Mouse (Mus musculus): Measurements from ENCODE around the gene Ppy. TPM values are rescaled to one million over a fixed set of nuclear protein-coding genes. Genes with fewer than 3 reads are reported as not detected.

The Ppy gene
- total RNA-seq, 2 experiments from 2014 or later = not detected

GRCm38 (mm10) chr11:102095676-102096075, 5.4 kb downstream of the Ppy start:
- intact Hi-C loops (cut with DNase I) = no loop called here
- no peak for DNase-seq (ENCODE audit: low spot score in 2 of 2)

- intact Hi-C loops (cut with DNase I) = loop anchor here (1.0 to 2.0 kb wide), 2 partner anchors 28 to 62 kb away; no protein-coding TSS in a partner anchor
- DNase-seq (ENCODE audit: low spot score in 2 of 2) = peak; percentile 72 to 82
These were observed 11.9 kb downstream of the Ppy start for GRCm38 (mm10) chr11:102089088-102089808.

- intact Hi-C loops (cut with DNase I) = loop anchor here (1.0 to 2.0 kb wide), 2 partner anchors 61 to 104 kb away; partner anchors contain the start of gene Cfap97d1
- DNase-seq (ENCODE audit: low spot score in 2 of 2) = peak; percentile 79 to 90
These were observed 12.9 kb downstream of the Ppy start, which contains the start of gene Mpp2 for GRCm38 (mm10) chr11:102087931-102088898. Gene Mpp2 (minus strand): TSS chr11:102088515.

- intact Hi-C loops (cut with DNase I) = no loop called here
- peak; percentile 85 to 88 for DNase-seq (ENCODE audit: low spot score in 2 of 2)
These were observed 13.9 kb downstream of the Ppy start for GRCm38 (mm10) chr11:102087081-102087751.

- intact Hi-C loops (cut with DNase I) = no loop called here
These were observed 14.8 kb downstream of the Ppy start for GRCm38 (mm10) chr11:102086331-102086730.

GRCm38 (mm10) chr11:102084159-102084558, 17.0 kb downstream of the Ppy start:
- no peak for DNase-seq (ENCODE audit: low spot score in 2 of 2)
- intact Hi-C loops (cut with DNase I) = no loop called here

More at GRCm38 (mm10) chr11:102086331-102086730, 14.8 kb downstream of the Ppy start:
- DNase-seq (ENCODE audit: low spot score in 2 of 2) = peak; percentile 76 to 92

GRCm38 (mm10) chr11:102083193-102083592, 17.9 kb downstream of the Ppy start:
- DNase-seq (ENCODE audit: low spot score in 2 of 2) = peak; percentile 50 to 52
- intact Hi-C loops (cut with DNase I) = no loop called here

GRCm38 (mm10) chr11:102082322-102082721, 18.8 kb downstream of the Ppy start:
- intact Hi-C loops (cut with DNase I) = no loop called here
- DNase-seq (ENCODE audit: low spot score in 2 of 2) = peak; percentile 80 to 81

GRCm38 (mm10) chr11:102073722-102074121, 27.4 kb downstream of the Ppy start:
- intact Hi-C loops (cut with DNase I) = no loop called here
- no peak for DNase-seq (ENCODE audit: low spot score in 2 of 2)

- intact Hi-C loops (cut with DNase I) = no loop called here
- no peak for DNase-seq (ENCODE audit: low spot score in 2 of 2)
These were observed 28.4 kb downstream of the Ppy start for GRCm38 (mm10) chr11:102072729-102073128.

GRCm38 (mm10) chr11:102070426-102070825, 30.7 kb downstream of the Ppy start:
- no peak for DNase-seq (ENCODE audit: low spot score in 2 of 2)
- intact Hi-C loops (cut with DNase I) = no loop called here

- intact Hi-C loops (cut with DNase I) = no loop called here
- DNase-seq (ENCODE audit: low spot score in 2 of 2) = peak in 1 of 2 experiments; percentile 46
These were observed 31.5 kb downstream of the Ppy start for GRCm38 (mm10) chr11:102069633-102070032.

- intact Hi-C loops (cut with DNase I) = no loop called here
- DNase-seq (ENCODE audit: low spot score in 2 of 2) = no peak
These were observed 32.1 kb downstream of the Ppy start for GRCm38 (mm10) chr11:102068969-102069368.

- intact Hi-C loops (cut with DNase I) = no loop called here
- no peak for DNase-seq (ENCODE audit: low spot score in 2 of 2)
These were observed 38.0 kb downstream of the Ppy start for GRCm38 (mm10) chr11:102063076-102063475.

GRCm38 (mm10) chr11:102061941-102062473, 39.1 kb downstream of the Ppy start:
- intact Hi-C loops (cut with DNase I) = loop anchor here (1.0 to 2.0 kb wide), 2 partner anchors 27 to 77 kb away; no protein-coding TSS in a partner anchor
- no peak for DNase-seq (ENCODE audit: low spot score in 2 of 2)

- peak; percentile 77 to 86 for DNase-seq (ENCODE audit: low spot score in 2 of 2)
- intact Hi-C loops (cut with DNase I) = loop anchor here (1.0 to 2.0 kb wide), 2 partner anchors 28 to 77 kb away; no protein-coding TSS in a partner anchor
These were observed 39.7 kb downstream of the Ppy start for GRCm38 (mm10) chr11:102061236-102061940.

GRCm38 (mm10) chr11:102053847-102054246, 47.3 kb downstream of the Ppy start:
- peak; percentile 38 to 48 for DNase-seq (ENCODE audit: low spot score in 2 of 2)
- intact Hi-C loops (cut with DNase I) = no loop called here

GRCm38 (mm10) chr11:102053183-102053582, 47.9 kb downstream of the Ppy start:
- no peak for DNase-seq (ENCODE audit: low spot score in 2 of 2)
- intact Hi-C loops (cut with DNase I) = no loop called here

- no peak for DNase-seq (ENCODE audit: low spot score in 2 of 2)
- intact Hi-C loops (cut with DNase I) = no loop called here
These were observed 48.4 kb downstream of the Ppy start for GRCm38 (mm10) chr11:102052697-102053096.
